Mouse (Mus musculus) NIH3T3 (cell line): ENCODE measurements around the gene Top3b.
A peak's percentile ranks its signal among the peaks of the same experiment; 100 is the strongest.
"Not testable (repeated sequence)": the region's sequence is repeated elsewhere in the genome, so short reads cannot be mapped to it uniquely, and the experiment has no call there.

Source experiments
- DNase-seq: peaks from one replicate; pipeline ENCODE4 v3.0.0-alpha.2; 2012; ENCODE audit warnings: low read depth

The Top3b gene

GRCm38 (mm10) chr16:16897056-16897584, 26.6 kb downstream of the Top3b start:
- no peak for DNase-seq

GRCm38 (mm10) chr16:16902329-16902728, 31.8 kb downstream of the Top3b start:
- DNase-seq = no peak

- no peak for DNase-seq
These were observed 32.7 kb downstream of the Top3b start for GRCm38 (mm10) chr16:16903188-16903587.

GRCm38 (mm10) chr16:16907799-16908198, 37.3 kb downstream of the Top3b start:
- DNase-seq = no peak

- DNase-seq = peak; percentile 83
These were observed 41.4 kb downstream of the Top3b start for GRCm38 (mm10) chr16:16911641-16912597.

GRCm38 (mm10) chr16:16913440-16913839, 42.9 kb downstream of the Top3b start:
- DNase-seq = peak; percentile 66

GRCm38 (mm10) chr16:16918441-16919117, 48.0 kb downstream of the Top3b start:
- DNase-seq = no peak

GRCm38 (mm10) chr16:16921021-16921435, 50.5 kb downstream of the Top3b start:
- DNase-seq = peak; percentile 62

GRCm38 (mm10) chr16:16924481-16924880, 53.9 kb downstream of the Top3b start:
- no peak for DNase-seq

- DNase-seq = no peak
These were observed 56.0 kb downstream of the Top3b start for GRCm38 (mm10) chr16:16926536-16926935.

- DNase-seq = not testable (repeated sequence)
These were observed 58.4 kb downstream of the Top3b start for GRCm38 (mm10) chr16:16928908-16929307.

GRCm38 (mm10) chr16:16930326-16930725, 59.8 kb downstream of the Top3b start:
- no peak for DNase-seq

- peak; percentile 12 for DNase-seq
These were observed 60.3 kb downstream of the Top3b start for GRCm38 (mm10) chr16:16930810-16931296.

GRCm38 (mm10) chr16:16939543-16939942, 69.0 kb downstream of the Top3b start:
- no peak for DNase-seq

GRCm38 (mm10) chr16:16941078-16941477, 70.5 kb downstream of the Top3b start:
- no peak for DNase-seq
